Mouse (Mus musculus): ENCODE results near the gene Cd68. TPM values are rescaled to one million over a fixed set of nuclear protein-coding genes. Genes with fewer than 3 reads are reported as not detected.

Gene Cd68
- polyA plus RNA-seq, 1 experiment from 2014 or later = 15.0 TPM

DNA sequence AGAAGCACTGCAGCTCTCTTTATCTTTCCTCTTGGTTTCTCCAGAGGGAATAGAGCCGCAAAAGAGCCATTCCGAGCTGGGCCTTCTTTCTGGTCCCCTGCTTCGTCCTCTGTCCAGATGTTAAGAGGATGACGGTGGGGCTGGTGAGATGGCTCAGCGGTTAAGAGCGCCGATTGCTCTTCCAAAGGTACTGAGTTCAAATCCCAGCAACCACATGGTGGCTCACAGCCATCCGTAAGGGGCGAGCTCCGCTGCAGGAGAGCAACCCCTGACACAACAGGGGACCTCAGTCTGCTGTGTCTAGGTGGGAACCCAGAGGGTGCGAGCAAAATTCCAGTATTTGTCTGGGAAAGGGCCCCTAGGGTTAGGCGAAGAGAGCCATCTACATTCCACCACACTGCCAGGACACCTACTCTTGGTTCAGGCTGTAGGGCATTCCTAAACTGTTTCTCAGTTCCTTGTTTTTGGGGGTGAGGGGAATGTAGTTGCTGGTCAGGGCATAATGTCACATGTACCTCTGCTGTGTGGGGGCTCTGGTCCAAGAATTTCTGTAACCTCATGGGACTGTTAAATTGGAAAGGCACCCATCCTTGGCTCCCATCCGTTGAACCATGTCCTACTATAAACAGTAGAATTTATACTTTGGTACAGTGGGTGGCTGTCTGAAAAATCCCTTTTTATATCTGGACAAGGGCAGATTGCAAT lies 2.8 kb downstream of the Cd68 start:
- peak overlapping the region; percentile 75 for H3K4me2 ChIP-seq
- no peaks in the 10 kb centered on the region for H3K27me3 ChIP-seq (replicated peaks)
- ATAC-seq = no peak
- H3K27ac ChIP-seq = peak overlapping the region; percentile 93
- peaks cover 50% of the 10 kb centered on the region for H3K4me1 ChIP-seq
- WGBS (ENCODE audit: insufficient replicate concordance) = 58% methylated on average over 13 of the region's 13 CpGs
- H3K36me3 ChIP-seq = peaks cover 66% of the 10 kb centered on the region
- peak overlapping the region; percentile 68 for H3K4me3 ChIP-seq
- H3K9ac ChIP-seq = peak overlapping the region; percentile 70
- H3K9me3 ChIP-seq (replicated peaks) = no peaks in the 10 kb centered on the region

- peak; percentile 93 for ATAC-seq
- Histone ChIP-seq H3K9ac (peak within 1 kb of the TSS; percentile 70), H3K4me1 (peaks cover 49% of the 10 kb centered on the region), H3K4me2 (peak within 1 kb of the TSS; percentile 75), H3K36me3 (peaks cover 66% of the 10 kb centered on the region), H3K27ac (peak within 1 kb of the TSS; percentile 93), H3K4me3 (peak within 1 kb of the TSS; percentile 68), H3K27me3 (replicated peaks) (no peaks in the 10 kb centered on the region), H3K9me3 (replicated peaks) (no peaks in the 10 kb centered on the region)
- under 1% methylated on average over 48 of the region's 48 CpGs for WGBS (ENCODE audit: insufficient replicate concordance)
These were observed 3.6 kb downstream of the Cd68 start, which contains the start of gene Mpdu1 for GRCm38 (mm10) chr11:69662213-69662966. TSS of gene Mpdu1 (minus strand) at chr11:69662642.

GRCm38 (mm10) chr11:69661221-69661881 lies 4.6 kb downstream of the Cd68 start:
- H3K4me2 ChIP-seq = peak overlapping the region; percentile 75
- WGBS (ENCODE audit: insufficient replicate concordance) = 61% methylated on average over 3 of the region's 3 CpGs
- H3K27me3 ChIP-seq (replicated peaks) = no peaks in the 10 kb centered on the region
- H3K27ac ChIP-seq = peak overlapping the region; percentile 93
- peak overlapping the region; percentile 70 for H3K9ac ChIP-seq
- H3K4me1 ChIP-seq = peaks cover 56% of the 10 kb centered on the region
- peak overlapping the region; percentile 68 for H3K4me3 ChIP-seq
- ATAC-seq = no peak
- peaks cover 68% of the 10 kb centered on the region for H3K36me3 ChIP-seq
- H3K9me3 ChIP-seq (replicated peaks) = no peaks in the 10 kb centered on the region

GRCm38 (mm10) chr11:69657462-69657881 lies 8.5 kb downstream of the Cd68 start:
- ATAC-seq = no peak
- 80% methylated on average over 15 of the region's 15 CpGs for WGBS (ENCODE audit: insufficient replicate concordance)
- Histone ChIP-seq H3K9ac (no peak overlapping the region; the same call in 1 of the 2 replicates), H3K4me3 (no peak overlapping the region), H3K27ac (peak overlapping the region; percentile 26; the same call in 1 of the 2 replicates), H3K4me1 (peaks cover 61% of the 10 kb centered on the region), H3K9me3 (replicated peaks) (no peaks in the 10 kb centered on the region), H3K4me2 (no peak overlapping the region), H3K27me3 (replicated peaks) (no peaks in the 10 kb centered on the region), H3K36me3 (peaks cover 68% of the 10 kb centered on the region)

DNA sequence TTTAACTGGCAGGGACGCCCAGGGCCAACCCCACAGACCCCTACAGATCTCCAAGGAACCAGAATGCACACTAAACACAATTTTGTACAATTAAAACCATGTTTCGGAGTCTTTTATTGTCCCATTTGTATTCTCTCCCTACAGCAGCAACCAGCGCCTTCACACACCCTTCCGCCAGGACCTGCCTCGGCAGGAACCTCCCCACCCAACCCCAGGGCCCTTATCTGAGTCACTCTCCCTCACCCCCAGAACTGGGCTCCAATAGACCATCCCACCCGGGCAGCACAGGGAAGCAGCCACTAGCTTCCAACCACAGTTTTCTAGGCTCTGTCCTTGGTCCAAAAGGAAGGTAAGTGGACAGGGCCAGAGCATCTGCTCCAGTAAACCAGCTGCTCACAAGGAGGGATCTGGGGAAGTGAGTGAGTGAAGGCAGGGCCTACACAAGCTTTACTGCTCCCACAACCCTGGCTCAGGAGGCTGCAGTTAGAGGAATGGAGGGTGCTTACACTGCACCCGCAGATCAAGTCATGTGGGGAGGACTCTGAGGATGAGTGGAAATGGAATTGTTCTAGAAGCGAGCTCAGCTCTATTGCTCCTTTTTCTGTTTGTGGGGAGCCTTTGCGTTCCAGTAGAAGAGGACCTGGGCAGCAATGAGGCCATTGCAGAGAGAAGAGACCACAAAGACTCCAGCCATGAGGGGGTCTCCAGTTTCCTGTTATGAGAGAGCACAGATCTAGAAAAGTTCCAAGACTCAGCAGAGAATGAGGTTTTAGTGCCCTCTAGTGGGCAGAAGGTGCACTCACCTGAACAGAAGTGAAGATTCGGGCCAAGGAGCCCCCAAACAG lies 9.1 kb downstream of the Cd68 start:
- peak; percentile 56; the same call in 1 of the 2 replicates for ATAC-seq
- Histone ChIP-seq H3K4me2 (peak overlapping the region; percentile 30), H3K4me3 (no peak overlapping the region), H3K9ac (peak overlapping the region; percentile 40), H3K27ac (peak overlapping the region; percentile 34), H3K36me3 (peaks cover 75% of the 10 kb centered on the region), H3K4me1 (peaks cover 60% of the 10 kb centered on the region), H3K27me3 (replicated peaks) (no peaks in the 10 kb centered on the region), H3K9me3 (replicated peaks) (no peaks in the 10 kb centered on the region)
- whole genome bisulfite sequencing (ENCODE audit: insufficient replicate concordance) = 58% methylated on average over 10 of the region's 10 CpGs

- Histone ChIP-seq H3K9me3 (replicated peaks) (no peaks in the 10 kb centered on the region), H3K36me3 (peaks cover 83% of the 10 kb centered on the region), H3K27me3 (replicated peaks) (no peaks in the 10 kb centered on the region), H3K4me2 (peak overlapping the region; percentile 30; the same call in 1 of the 2 replicates), H3K27ac (0 out of 2 replicates have a peak overlapping the region, but pooled peaks have one; percentile 34), H3K4me1 (peaks cover 53% of the 10 kb centered on the region), H3K4me3 (no peak overlapping the region), H3K9ac (peak overlapping the region; percentile 40; the same call in 1 of the 2 replicates)
- ATAC-seq = no peak
- WGBS (ENCODE audit: insufficient replicate concordance) = 83% methylated on average over 5 of the region's 5 CpGs
These were observed 9.9 kb downstream of the Cd68 start for GRCm38 (mm10) chr11:69656065-69656455.

- Histone ChIP-seq H3K4me3 (no peak within 1 kb of the TSS), H3K4me2 (no peak within 1 kb of the TSS), H3K27ac (peak within 1 kb of the TSS; percentile 34), H3K36me3 (peaks cover 88% of the 10 kb centered on the region), H3K27me3 (replicated peaks) (no peaks in the 10 kb centered on the region), H3K9ac (peak within 1 kb of the TSS; percentile 13; the same call in 1 of the 2 replicates), H3K4me1 (peaks cover 47% of the 10 kb centered on the region), H3K9me3 (replicated peaks) (no peaks in the 10 kb centered on the region)
- 42% methylated on average over 34 of the region's 34 CpGs for WGBS (ENCODE audit: insufficient replicate concordance)
- ATAC-seq = peak; percentile 63; the same call in 1 of the 2 replicates
These were observed 10.5 kb downstream of the Cd68 start, which contains the start of gene Sox15 for GRCm38 (mm10) chr11:69655264-69656064. TSS of gene Sox15 (plus strand) at chr11:69655314.

- no peak for ATAC-seq
- Histone ChIP-seq H3K4me3 (no peak overlapping the region), H3K9me3 (replicated peaks) (no peaks in the 10 kb centered on the region), H3K9ac (no peak overlapping the region), H3K27ac (peak overlapping the region; percentile 22; the same call in 1 of the 2 replicates), H3K27me3 (replicated peaks) (no peaks in the 10 kb centered on the region), H3K4me1 (peaks cover 45% of the 10 kb centered on the region), H3K4me2 (no peak overlapping the region), H3K36me3 (peaks cover 89% of the 10 kb centered on the region)
- WGBS (ENCODE audit: insufficient replicate concordance) = 43% methylated on average over 9 of the region's 9 CpGs
These were observed 11.2 kb downstream of the Cd68 start for GRCm38 (mm10) chr11:69654760-69655159.

- H3K9ac ChIP-seq = no peak overlapping the region
- WGBS (ENCODE audit: insufficient replicate concordance) = 73% methylated on average over 5 of the region's 5 CpGs
- H3K4me1 ChIP-seq = peaks cover 45% of the 10 kb centered on the region
- H3K9me3 ChIP-seq (replicated peaks) = no peaks in the 10 kb centered on the region
- no peak overlapping the region for H3K27ac ChIP-seq
- no peak overlapping the region for H3K4me2 ChIP-seq
- no peak for ATAC-seq
- H3K36me3 ChIP-seq = peaks cover 91% of the 10 kb centered on the region
- H3K27me3 ChIP-seq (replicated peaks) = no peaks in the 10 kb centered on the region
- H3K4me3 ChIP-seq = no peak overlapping the region
These were observed 12.6 kb downstream of the Cd68 start for GRCm38 (mm10) chr11:69653399-69653798.

GRCm38 (mm10) chr11:69645860-69646259 lies 20.1 kb downstream of the Cd68 start:
- peaks cover 99% of the 10 kb centered on the region for H3K36me3 ChIP-seq
- H3K9me3 ChIP-seq (replicated peaks) = no peaks in the 10 kb centered on the region
- 90% methylated on average over 5 of the region's 5 CpGs for WGBS (ENCODE audit: insufficient replicate concordance)
- no peak overlapping the region for H3K4me3 ChIP-seq
- ATAC-seq = no peak
- H3K9ac ChIP-seq = no peak overlapping the region
- H3K27me3 ChIP-seq (replicated peaks) = no peaks in the 10 kb centered on the region
- H3K4me2 ChIP-seq = no peak overlapping the region
- H3K27ac ChIP-seq = no peak overlapping the region
- H3K4me1 ChIP-seq = no peaks in the 10 kb centered on the region

Data from liver, embryonic 12.5 days (tissue).